Mouse (Mus musculus) embryonic fibroblast, embryonic 13.5 days (primary cell): ENCODE data around the gene Grhl1. TPM values are rescaled to one million over a fixed set of nuclear protein-coding genes. Genes with fewer than 3 reads are reported as not detected.
A peak's percentile ranks its signal among the peaks of the same experiment; 100 is the strongest.

ENCODE experiments used
- H3K27ac ChIP-seq: 2 replicates; pipeline ENCODE4 v1.5.1; 2012; ENCODE audit warnings: low read length, control low read depth, inconsistent platforms; ENCODE audit not compliant: insufficient read depth
- H3K4me1 ChIP-seq: 2 replicates; pipeline ENCODE4 v1.6.1; 2011; ENCODE audit warnings: low read length; ENCODE audit not compliant: control insufficient read depth, insufficient read depth
- H3K4me3 ChIP-seq: 2 replicates; pipeline ENCODE4 v1.5.1; 2011; ENCODE audit warnings: mild to moderate bottlenecking, control low read depth, low read length; ENCODE audit not compliant: insufficient read depth
- CTCF ChIP-seq: IDR thresholded peaks from 2 replicates; pipeline ENCODE4 v1.5.1; 2011; ENCODE audit warnings: mild to moderate bottlenecking, control low read depth, low read length, moderate library complexity, borderline replicate concordance; ENCODE audit not compliant: insufficient read depth
- POLR2A ChIP-seq: IDR thresholded peaks from 2 replicates; pipeline ENCODE4 v1.6.1; 2011; ENCODE audit warnings: low read depth, mild to moderate bottlenecking, control low read depth, low read length, moderate library complexity
- polyA plus RNA-seq: library from polyadenylated mRNA; stranded (reverse); fragments of >200 nt; gene quantifications from 2 replicates; pipeline ENCODE4 v1.2.4, GENCODE M21; 2011; ENCODE audit warnings: low read depth; ENCODE audit not compliant: missing spikeins, insufficient read length

The Grhl1 gene
- polyA plus RNA-seq, 1 experiment = 0.61 TPM

GRCm38 (mm10) chr12:24563395-24563960 is 8.6 kb upstream of the Grhl1 start:
- Histone ChIP-seq H3K4me1 (no peaks in the 10 kb centered on the region), H3K4me3 (no peak overlapping the region), H3K27ac (no peak overlapping the region)
- no peak for TF ChIP-seq CTCF
- no peak for TF ChIP-seq POLR2A

GRCm38 (mm10) chr12:24565311-24565710 is 6.8 kb upstream of the Grhl1 start:
- no peaks in the 10 kb centered on the region for H3K4me1 ChIP-seq
- H3K27ac ChIP-seq = no peak overlapping the region
- no peak overlapping the region for H3K4me3 ChIP-seq
- TF ChIP-seq POLR2A = no peak
- no peak for TF ChIP-seq CTCF

GRCm38 (mm10) chr12:24567606-24568005 is 4.5 kb upstream of the Grhl1 start:
- TF ChIP-seq CTCF (no peak), POLR2A (no peak)
- Histone ChIP-seq H3K4me1 (no peaks in the 10 kb centered on the region), H3K27ac (no peak overlapping the region), H3K4me3 (no peak overlapping the region)

GRCm38 (mm10) chr12:24572421-24573274 is 565 bp downstream of the Grhl1 start:
- H3K4me1 ChIP-seq = no peaks in the 10 kb centered on the region
- TF ChIP-seq CTCF (no peak), POLR2A (no peak)
- H3K27ac ChIP-seq = no peak overlapping the region
- peak overlapping the region; percentile 31 for H3K4me3 ChIP-seq

GRCm38 (mm10) chr12:24573275-24573580 is 1.1 kb downstream of the Grhl1 start:
- no peak overlapping the region for H3K27ac ChIP-seq
- TF ChIP-seq POLR2A (no peak), CTCF (no peak)
- H3K4me1 ChIP-seq = no peaks in the 10 kb centered on the region
- H3K4me3 ChIP-seq = no peak overlapping the region

- H3K27ac ChIP-seq = no peak overlapping the region
- TF ChIP-seq CTCF = no peak
- TF ChIP-seq POLR2A = no peak
- no peak overlapping the region for H3K4me3 ChIP-seq
- no peaks in the 10 kb centered on the region for H3K4me1 ChIP-seq
Measured at GRCm38 (mm10) chr12:24574870-24575269, 2.8 kb downstream of the Grhl1 start.

GRCm38 (mm10) chr12:24580452-24580851 is 8.4 kb downstream of the Grhl1 start:
- Histone ChIP-seq H3K4me1 (no peaks in the 10 kb centered on the region), H3K27ac (no peak overlapping the region), H3K4me3 (no peak overlapping the region)
- TF ChIP-seq CTCF (no peak), POLR2A (no peak)

- no peak for TF ChIP-seq CTCF
- no peak for TF ChIP-seq POLR2A
- Histone ChIP-seq H3K4me1 (no peaks in the 10 kb centered on the region), H3K27ac (no peak overlapping the region), H3K4me3 (no peak overlapping the region)
Measured at GRCm38 (mm10) chr12:24580996-24581683, 9.1 kb downstream of the Grhl1 start.

GRCm38 (mm10) chr12:24583653-24584052 is 11.6 kb downstream of the Grhl1 start:
- TF ChIP-seq POLR2A (no peak), CTCF (no peak)

GRCm38 (mm10) chr12:24584835-24585234 is 12.8 kb downstream of the Grhl1 start:
- H3K4me3 ChIP-seq = no peak overlapping the region
- TF ChIP-seq CTCF = no peak
- TF ChIP-seq POLR2A = no peak
- H3K27ac ChIP-seq = no peak overlapping the region
- H3K4me1 ChIP-seq = no peaks in the 10 kb centered on the region

More at GRCm38 (mm10) chr12:24583653-24584052, 11.6 kb downstream of the Grhl1 start:
- Histone ChIP-seq H3K4me3 (no peak overlapping the region), H3K27ac (no peak overlapping the region), H3K4me1 (no peaks in the 10 kb centered on the region)
